Mouse (Mus musculus): ENCODE results near the gene Btbd9. TPM values are rescaled to one million over a fixed set of nuclear protein-coding genes. Genes with fewer than 3 reads are reported as not detected.

Gene Btbd9
- total RNA-seq, 2 experiments from 2014 or later: 35.6 to 45.4 TPM

DNA sequence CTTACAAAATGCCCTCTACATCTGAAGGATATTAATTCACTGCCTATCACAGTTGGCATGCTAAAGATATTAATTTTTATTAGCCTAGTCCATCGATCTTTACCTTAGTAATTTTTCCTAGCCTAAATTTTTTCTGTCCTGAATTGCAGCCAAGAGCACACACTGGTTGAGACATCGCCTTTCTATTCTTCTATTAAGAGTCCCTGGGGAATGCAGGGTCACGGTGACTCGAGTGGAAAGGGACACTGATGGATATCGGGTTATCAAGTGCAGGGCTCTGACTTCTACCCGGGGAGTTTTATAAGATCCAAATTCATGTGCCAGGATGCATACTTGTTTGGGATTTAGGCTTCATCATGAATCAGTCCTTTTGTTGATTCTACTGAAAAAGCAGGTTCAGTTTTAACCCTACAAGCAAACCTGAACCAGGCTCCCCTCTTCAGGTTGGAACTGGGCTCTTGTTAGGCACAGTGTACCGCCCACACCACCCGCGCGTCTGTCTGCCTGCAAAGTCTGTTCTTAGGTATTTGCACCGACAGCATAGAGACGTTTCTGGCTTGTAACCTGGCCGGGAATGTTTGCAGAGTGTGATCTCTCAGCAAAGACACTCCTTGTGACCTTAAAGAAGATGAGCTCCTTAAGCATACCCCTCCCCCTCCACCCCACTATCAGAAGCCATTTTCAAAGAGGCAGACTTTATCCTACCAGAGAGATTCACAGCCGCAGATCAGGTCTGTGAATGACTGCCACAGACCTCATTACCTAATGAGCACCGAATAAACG is 297.5 kb downstream of the Btbd9 start:
- DNase-seq: no peak

DNA sequence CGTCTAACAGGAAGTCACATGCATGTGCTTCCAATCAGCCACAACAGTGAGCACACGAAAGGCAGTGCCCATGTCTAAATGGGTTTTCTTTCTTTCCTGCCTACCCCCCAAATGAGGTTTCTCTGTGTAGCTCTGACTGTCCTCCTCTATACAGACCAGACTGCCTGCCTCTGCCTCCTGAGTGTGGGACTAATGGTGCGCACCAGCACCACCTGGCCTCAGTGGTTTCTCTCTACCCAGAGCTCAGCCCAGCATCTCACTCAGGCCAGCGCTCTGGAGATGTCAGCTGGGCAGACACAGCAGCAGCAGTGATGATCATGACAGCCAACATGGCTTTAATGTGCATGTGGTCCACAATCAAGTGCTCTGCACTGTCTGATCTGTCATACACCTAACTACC is 299.8 kb downstream of the Btbd9 start:
- DNase-seq: no peak

DNA sequence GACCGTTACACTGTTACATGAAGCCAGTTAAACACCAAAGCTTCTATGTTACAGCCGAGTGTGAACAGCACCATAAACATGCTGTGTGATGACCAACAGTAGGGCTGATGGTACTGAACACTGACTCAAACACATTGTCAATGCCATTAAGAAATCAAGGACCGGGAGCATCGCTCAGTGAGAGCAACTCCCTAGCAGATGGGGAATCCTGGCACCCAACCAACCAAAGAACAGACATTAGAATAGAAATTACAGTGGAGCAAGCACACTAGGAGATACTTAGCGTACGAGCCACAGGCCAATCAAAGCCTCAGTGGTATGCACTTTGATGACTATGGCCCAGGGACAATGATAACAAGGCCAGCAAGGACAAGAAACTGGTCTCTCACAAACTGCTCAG is 303.5 kb downstream of the Btbd9 start:
- no peak for DNase-seq

- DNase-seq: no peak
These were observed 306.9 kb downstream of the Btbd9 start for GRCm38 (mm10) chr17:30269136-30270063.

- no peak for DNase-seq
These were observed 307.8 kb downstream of the Btbd9 start for GRCm38 (mm10) chr17:30268456-30268855.

DNA sequence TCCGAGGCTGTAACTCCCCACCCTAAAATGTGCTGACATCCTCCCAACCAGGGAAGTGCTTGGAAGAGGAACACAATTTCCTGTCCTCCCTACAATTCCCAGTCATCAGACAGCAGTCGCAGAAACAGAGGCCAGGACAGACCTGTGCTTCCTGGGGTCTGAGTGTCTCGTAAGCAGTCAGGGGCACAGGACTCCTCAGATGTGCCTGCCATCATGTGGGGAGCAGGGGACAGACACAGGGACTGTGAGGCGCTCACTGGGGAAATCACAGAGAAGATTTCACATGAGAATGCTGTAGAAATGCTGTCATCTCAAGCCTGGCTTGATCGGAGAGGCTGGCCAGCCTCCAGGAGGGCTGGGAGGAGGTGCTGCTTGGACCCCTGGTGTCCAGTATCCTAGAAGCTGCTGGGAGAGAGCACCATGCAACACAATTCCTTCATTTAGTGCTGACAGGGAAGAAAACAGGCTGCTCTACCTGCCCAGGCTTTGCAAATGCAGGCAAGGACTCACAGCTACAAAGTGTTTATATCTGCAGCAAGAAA is 308.8 kb downstream of the Btbd9 start:
- DNase-seq: no peak

DNA sequence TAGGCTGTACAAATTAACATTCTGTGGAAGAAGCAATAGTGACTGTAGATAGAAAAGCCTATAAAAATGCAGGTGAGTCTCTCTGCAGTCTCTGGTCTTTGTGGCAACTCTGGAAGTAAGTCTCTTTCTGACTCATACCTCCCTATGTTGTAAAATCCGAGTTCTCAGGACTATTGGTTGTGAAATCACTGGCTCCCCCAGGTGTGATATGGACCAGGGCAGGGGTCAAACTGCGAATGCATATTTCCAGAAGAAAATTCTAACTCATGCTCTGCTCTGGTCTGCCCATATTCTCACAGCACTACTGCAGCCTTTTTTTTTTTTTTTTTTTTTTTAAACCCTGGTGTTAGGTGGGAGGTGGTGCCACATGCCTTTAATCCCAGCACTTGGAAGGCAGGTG is 312.8 kb downstream of the Btbd9 start:
- DNase-seq: no peak

DNA sequence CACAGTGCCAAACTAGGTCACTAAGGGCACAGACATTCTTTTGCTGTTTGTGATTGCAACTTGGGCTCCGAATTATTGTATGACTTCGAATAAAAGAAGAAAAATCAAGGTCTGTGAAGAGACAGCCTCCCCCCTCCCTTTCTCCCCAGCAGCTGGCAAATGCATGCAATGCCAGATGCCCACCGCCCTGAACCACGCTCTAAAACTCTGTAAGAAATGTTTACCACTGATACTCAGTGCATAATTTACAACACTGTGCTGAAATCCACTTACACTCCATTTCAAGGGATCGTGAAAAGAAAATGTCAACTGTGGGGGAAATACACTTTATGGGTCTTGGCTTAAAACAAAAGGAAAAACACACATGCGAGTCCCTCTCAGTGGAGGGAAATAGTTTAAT is 313.3 kb downstream of the Btbd9 start:
- DNase-seq: no peak

GRCm38 (mm10) chr17:30262440-30262839 is 313.8 kb downstream of the Btbd9 start:
- DNase-seq: no peak

DNA sequence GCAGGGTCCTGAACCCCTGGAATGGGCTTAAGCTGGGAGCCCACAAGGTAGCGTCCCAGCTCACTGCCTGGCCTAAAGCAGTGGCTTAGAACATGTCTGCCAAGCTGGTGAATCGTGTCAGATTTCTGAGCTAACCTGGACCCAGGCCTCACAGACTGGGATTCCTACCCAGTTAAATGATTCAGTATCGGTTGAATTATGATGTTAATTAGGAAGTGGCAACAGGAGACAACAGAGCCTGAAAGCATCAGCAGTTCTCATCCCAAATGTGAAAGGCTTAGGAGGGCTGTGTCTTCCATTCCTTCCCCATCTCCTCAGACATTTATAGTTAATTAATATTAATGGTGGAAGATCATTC is 314.3 kb downstream of the Btbd9 start:
- DNase-seq: no peak

DNA sequence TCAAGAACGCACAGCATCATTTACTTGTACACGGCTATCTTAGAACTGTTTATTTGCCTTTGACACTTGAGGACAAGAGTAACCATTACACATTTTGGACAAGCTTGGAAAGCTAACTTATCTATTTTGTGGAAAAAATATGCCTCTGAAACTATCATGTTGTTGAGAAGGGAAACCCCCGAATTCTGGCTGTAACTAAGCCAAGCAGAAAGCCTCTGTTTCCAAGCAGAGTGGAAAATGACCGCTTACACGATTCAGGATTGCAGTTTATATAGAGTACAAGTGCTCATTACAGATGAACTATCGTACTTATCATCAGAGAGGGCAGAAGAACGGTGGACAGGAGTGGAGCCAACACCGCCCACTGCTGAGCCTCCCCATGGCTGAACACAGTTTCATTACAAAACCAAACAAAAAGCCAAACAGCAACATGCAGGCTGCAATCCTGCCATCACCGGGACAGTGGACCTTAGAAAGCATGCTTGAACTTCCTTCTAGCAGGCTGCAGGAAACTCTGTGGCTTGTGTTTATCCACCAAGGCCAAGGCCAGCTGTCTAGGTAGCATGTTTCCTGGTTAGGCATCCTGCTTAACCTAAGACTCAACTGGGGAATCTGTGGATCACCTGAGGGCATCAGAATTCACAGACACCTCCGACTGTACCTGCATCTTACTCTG is 314.8 kb downstream of the Btbd9 start:
- no peak for DNase-seq

GRCm38 (mm10) chr17:30260641-30261306 is 315.5 kb downstream of the Btbd9 start:
- DNase-seq: no peak

DNA sequence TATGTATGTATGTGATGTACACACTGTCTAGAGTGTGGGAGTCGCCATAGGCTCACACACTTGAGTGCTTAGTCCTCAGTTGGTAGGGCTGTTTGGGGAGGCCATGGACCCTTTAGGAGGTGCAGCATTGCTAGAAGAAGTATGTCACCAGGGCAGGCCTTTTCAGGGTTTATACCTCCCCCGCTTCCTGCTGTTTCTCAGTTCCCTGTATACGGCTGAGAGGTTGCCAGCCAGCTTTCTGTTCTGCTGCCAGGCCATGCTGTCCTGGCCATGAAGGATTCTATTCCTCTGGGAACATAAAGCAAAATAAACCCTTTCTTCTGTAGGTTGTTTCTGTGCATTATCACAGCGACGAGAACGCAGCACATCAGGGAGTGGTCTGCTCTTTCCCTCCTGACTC is 316.4 kb downstream of the Btbd9 start:
- DNase-seq: no peak

- DNase-seq: no peak
These were observed 317.8 kb downstream of the Btbd9 start for GRCm38 (mm10) chr17:30258480-30258879.

GRCm38 (mm10) chr17:30255928-30256560 is 320.2 kb downstream of the Btbd9 start:
- peak in 1 of 2 experiments; percentile 41 for DNase-seq

DNA sequence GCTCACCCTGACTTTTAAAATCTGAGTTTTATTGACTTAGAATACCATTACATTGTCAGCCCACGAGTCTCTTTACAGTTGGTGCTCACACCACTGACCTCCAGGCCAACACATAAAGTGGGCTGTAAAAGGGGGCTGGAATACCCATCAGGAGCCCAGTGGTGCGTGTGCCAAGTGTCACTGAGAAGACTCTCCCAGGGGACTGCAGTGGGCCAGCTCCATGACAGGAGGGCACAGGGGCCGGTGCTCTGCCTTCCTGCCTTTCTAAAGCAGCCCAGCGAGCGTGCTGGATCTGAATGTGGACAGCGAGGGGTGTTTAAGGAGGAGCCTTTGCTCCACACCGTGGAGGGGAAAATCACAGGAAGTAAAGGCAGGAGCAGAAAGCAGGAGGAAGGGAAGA is 322.4 kb downstream of the Btbd9 start:
- DNase-seq: no peak

DNA sequence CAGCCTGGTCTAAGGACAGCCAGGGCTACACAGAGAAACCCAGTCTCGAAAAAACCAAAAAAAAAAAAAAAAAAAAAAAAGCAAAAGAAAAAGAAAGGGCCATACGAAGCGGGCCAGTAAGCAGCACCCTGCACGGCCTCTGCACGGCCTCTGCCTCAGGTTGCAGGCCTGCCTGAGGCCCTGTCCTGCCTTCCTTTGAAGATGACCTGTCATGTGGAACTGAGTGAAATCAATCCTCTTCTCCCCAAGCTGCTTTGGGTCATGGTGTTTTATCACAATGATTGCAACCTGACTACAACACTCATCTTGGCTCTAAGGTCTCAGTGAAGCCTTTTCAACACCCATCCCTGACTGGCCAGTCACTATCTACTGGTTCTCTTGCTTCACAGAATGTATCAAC is 323.3 kb downstream of the Btbd9 start:
- no peak for DNase-seq

GRCm38 (mm10) chr17:30245308-30245706 is 331.0 kb downstream of the Btbd9 start:
- peak; percentile 60 to 63 for DNase-seq

DNA sequence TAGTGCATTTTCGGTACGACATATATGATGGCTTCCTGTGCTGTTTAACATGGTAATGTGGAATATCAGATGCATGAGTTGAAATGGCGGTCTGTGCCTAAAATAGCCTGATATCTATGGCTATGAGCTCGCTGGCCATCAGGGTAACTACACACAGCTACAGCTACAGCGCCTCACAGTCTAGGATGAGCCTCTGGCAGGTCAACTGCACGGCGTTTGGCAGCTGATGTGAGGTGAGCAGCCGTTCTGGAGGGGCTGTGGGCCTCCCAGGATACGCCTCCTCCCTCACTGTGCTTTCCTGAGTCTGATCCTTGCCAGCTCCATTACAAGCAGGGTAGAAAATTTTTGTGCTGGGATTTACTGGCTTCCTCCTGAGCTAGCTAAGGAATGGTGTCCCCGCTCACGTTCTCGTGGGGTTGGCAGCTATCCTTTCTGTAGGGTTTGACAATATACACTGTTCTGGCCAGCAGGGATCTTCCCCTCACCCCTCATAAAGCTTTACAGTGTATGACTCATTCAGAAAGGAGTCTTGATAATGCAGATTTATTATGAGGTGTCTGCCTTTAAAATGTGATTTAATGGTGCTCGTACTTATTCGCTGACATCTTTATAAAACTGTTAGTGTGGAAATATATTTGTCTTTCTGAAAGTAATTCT is 331.5 kb downstream of the Btbd9 start:
- no peak for DNase-seq

- peak; percentile 47 to 58 for DNase-seq
These were observed 332.7 kb downstream of the Btbd9 start for GRCm38 (mm10) chr17:30243540-30243939.

DNA sequence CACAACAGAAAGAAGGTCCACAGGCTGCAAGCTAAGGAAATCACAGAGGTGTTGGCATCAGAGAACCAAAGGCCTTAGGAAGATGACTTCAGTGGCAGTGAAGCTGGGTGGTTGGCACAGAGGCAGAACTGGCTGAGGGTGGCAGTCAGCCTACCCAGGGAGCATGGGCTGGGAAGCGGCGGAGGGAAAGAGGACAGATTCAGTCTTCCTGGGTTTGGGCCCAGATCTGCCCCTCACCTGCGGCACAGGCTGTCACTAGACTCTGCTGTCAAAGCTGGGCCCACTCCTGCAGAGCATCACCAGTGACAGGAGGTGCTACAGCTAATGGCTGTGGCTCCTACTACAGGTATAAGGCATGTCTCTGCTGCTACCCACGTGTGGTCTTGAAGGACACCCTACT is 333.6 kb downstream of the Btbd9 start:
- DNase-seq: no peak
